Mouse (Mus musculus) intestine, embryonic 14.5 days (tissue): Measurements from ENCODE around the gene Fam210b. TPM values are rescaled to one million over a fixed set of nuclear protein-coding genes. Genes with fewer than 3 reads are reported as not detected.
"Not testable (repeated sequence)": the region's sequence is repeated elsewhere in the genome, so short reads cannot be mapped to it uniquely, and the experiment has no call there.

Source experiments
- ATAC-seq: fragments of 200-750 bp; cut with Nextera tagmentation; replicated peaks from 2 replicates; pipeline ENCODE4 v1.8.0; 2017; ENCODE audit warnings: low read depth, moderate number of reproducible peaks, moderate TSS enrichment, moderate library complexity; ENCODE audit not compliant: low FRiP score, low TSS enrichment
- DNase-seq: peaks from one replicate; pipeline ENCODE4 v3.0.0-alpha.2; 2018; ENCODE audit warnings: low spot score
- H3K27ac ChIP-seq: fragments of 300-500 bp; sonication (generic); 2 replicates; pipeline ENCODE4 v1.5.1; 2014; ENCODE audit warnings: low read depth, mild to moderate bottlenecking, control low read depth
- H3K27me3 ChIP-seq: fragments of 300-500 bp; sonication (generic); replicated peaks from 2 replicates; pipeline ENCODE4 v1.6.1; 2014; ENCODE audit warnings: low read length, control low read depth; ENCODE audit not compliant: control insufficient read depth, insufficient read depth
- H3K36me3 ChIP-seq: fragments of 300-500 bp; sonication (generic); 2 replicates; pipeline ENCODE4 v1.6.1; 2014; ENCODE audit warnings: low read length, control low read depth; ENCODE audit not compliant: control insufficient read depth, insufficient read depth
- H3K4me1 ChIP-seq: fragments of 300-500 bp; sonication (generic); replicated peaks from 2 replicates; pipeline ENCODE4 v1.6.1; 2014; ENCODE audit warnings: low read length, control low read depth, mixed read lengths; ENCODE audit not compliant: control insufficient read depth, insufficient read depth
- H3K4me2 ChIP-seq: fragments of 300-500 bp; sonication (generic); 2 replicates; pipeline ENCODE4 v1.6.1; 2014; ENCODE audit warnings: low read length
- H3K4me3 ChIP-seq: fragments of 300-500 bp; sonication (generic); 2 replicates; pipeline ENCODE4 v1.5.1; 2014; ENCODE audit warnings: low read depth, low read length, control low read depth, mixed read lengths
- H3K9ac ChIP-seq: fragments of 300-500 bp; sonication (generic); 2 replicates; pipeline ENCODE4 v1.6.1; 2014; ENCODE audit warnings: mild to moderate bottlenecking, low read length
- H3K9me3 ChIP-seq: fragments of 300-500 bp; sonication (generic); 2 replicates; pipeline ENCODE4 v1.6.1; 2016; ENCODE audit warnings: low read length, control low read depth; ENCODE audit not compliant: control insufficient read depth
- WGBS: fragments of 180-500 bp; shearing (Covaris S2); extraction: QIAGEN DNeasy Blood & Tissue Kit; methylation state at CpG from one replicate; pipeline ENCODE4 v1.1.7; 2014; 5-methylcytosine and 5-hydroxymethylcytosine counted together
- polyA plus RNA-seq: library from polyadenylated mRNA; unstranded; fragments of >200 nt; fragmentation: Nextera tagmentation; extraction: Ambion mirVana; gene quantifications from 2 replicates; pipeline ENCODE4 v1.2.1, GENCODE M21; 2014

Gene Fam210b
- 9.1 and 9.5 TPM in 2 replicates for polyA plus RNA-seq

- H3K27me3 ChIP-seq = no peaks in the 10 kb centered on the region
- DNase-seq = peak; percentile 95
- ATAC-seq = peak; percentile 96
- H3K9me3 ChIP-seq = no peaks in the 10 kb centered on the region
- H3K4me3 ChIP-seq = peak within 1 kb of the TSS; percentile 58
- H3K4me1 ChIP-seq = peaks cover 18% of the 10 kb centered on the region
- 1% methylated on average over 35 of the region's 35 CpGs for WGBS
- H3K9ac ChIP-seq = peak within 1 kb of the TSS; percentile 52
- peak within 1 kb of the TSS; percentile 97 for H3K4me2 ChIP-seq
- H3K27ac ChIP-seq = 0 out of 2 replicates have a peak within 1 kb of the TSS, but pooled peaks have one; percentile 27
- H3K36me3 ChIP-seq = no peaks in the 10 kb centered on the region
Observed at GRCm38 (mm10) chr2:172345258-172345738, at the start of gene Fam210b. Gene Fam210b, plus strand, starts transcription at chr2:172345565.

DNA sequence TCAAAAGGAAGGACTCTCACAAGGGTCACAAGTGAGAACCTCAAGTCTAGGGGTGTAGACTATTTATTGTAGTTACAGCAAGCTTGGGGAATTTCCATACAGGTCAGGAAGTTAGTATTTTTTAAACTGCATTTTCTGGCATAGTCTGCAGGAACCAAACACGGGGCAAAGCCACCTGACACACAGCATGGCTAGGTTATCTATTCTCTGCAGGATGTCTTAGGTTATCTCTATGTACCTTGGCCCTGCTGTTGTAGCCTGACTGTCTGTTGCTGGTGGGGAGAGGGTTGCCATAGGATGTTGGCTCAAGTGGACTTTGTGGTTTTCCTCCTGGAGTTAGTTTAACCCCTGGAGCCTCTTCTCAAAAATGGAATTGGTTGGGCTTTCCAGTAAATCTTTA, 47.3 kb upstream of the Fam210b start:
- WGBS = 38% methylated on average over 1 of the region's 1 CpGs
- no peak for ATAC-seq
- Histone ChIP-seq H3K4me1 (no peaks in the 10 kb centered on the region), H3K4me2 (no peak overlapping the region), H3K27me3 (no peaks in the 10 kb centered on the region), H3K36me3 (no peaks in the 10 kb centered on the region), H3K9ac (no peak overlapping the region), H3K27ac (no peak overlapping the region), H3K9me3 (no peaks in the 10 kb centered on the region), H3K4me3 (no peak overlapping the region)
- DNase-seq = no peak

DNA sequence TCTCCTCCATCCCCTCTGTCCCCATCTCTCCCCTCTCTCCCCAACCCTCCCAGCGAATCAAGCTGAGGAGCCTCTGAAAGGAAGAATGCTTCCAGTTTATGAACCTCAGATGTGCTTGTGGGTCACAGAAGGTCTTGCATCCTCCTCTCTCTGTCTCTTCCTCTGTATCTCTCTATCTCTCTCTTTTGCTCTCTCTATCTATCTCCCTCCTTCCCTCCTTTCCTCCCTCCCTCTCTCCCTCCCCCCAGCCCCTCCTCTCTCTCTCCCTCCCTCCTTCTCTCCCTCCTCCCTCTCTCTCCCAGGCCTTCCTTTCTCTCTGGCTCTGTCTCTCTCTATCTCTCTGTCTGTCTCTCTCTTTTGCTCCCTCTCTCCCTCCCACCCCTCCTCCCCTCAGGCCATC, 46.8 kb upstream of the Fam210b start:
- Histone ChIP-seq H3K9ac (no peak overlapping the region), H3K36me3 (no peaks in the 10 kb centered on the region), H3K27ac (no peak overlapping the region), H3K4me3 (no peak overlapping the region), H3K27me3 (no peaks in the 10 kb centered on the region), H3K9me3 (no peaks in the 10 kb centered on the region), H3K4me1 (no peaks in the 10 kb centered on the region), H3K4me2 (no peak overlapping the region)
- 69% methylated on average over 1 of the region's 1 CpGs for WGBS
- DNase-seq (no peak), ATAC-seq (no peak)

DNA sequence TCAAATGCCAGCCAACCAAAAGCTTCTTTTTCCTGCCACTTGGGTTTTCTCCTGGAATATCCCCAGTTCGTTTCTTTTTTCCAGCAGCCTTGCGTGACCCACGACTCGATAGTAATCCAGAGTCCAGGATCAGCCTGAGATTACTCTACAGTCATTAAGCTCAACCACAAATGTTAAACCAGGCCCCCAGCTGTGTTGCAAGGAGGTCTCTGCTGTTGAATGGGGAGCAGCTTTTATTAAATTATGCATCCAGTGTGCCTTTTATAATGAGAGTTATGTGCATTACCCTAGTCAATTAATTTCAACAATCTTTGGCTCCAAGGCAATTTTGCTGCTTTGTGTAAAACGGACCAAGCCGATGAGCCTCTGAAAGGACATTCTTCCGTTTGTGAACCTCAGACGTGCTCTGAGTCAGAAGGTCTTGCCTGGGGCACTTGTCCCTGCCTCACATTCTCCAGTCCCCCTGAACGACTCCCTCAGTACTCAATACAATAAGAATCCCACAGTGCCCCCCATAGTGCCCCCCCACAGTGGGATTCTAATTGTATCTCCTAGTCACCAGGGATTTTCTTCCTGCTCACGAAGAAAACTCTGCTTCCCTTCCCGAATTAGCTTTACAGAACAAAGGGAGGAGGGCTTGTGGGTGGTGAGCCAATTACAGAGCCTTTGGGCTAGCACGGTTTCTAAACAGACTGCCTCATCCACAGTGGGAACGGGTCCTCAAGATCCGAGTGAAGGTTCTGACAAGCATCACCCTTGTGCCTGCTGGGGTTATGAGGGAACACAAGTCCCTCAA, 46.0 kb upstream of the Fam210b start:
- 34% methylated on average over 14 of the region's 14 CpGs for WGBS
- H3K4me2 ChIP-seq = no peak overlapping the region

DNA sequence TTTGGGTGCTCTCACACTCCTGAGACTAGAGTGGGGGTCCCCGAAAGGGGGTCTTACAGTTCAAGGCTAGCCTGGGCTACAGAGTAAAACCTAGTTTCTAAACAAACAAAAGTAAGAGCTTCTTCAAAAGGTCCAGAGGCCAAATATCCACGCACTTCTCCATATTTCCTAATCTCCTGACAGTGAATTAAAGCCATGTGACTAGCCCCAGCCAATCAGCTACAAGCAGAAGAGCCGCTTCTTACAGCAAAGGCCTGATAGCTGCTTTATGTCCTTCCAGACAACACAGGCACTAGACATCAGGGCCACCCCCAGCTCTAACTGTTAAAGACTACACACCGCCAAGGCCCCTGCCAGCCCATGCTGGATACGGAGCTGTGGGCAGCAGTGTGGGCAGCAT, 43.0 kb upstream of the Fam210b start:
- no peak overlapping the region for H3K27ac ChIP-seq
- H3K27me3 ChIP-seq = no peaks in the 10 kb centered on the region
- H3K9me3 ChIP-seq = no peaks in the 10 kb centered on the region
- DNase-seq = no peak
- H3K4me2 ChIP-seq = no peak overlapping the region
- H3K4me3 ChIP-seq = no peak overlapping the region
- ATAC-seq = no peak
- no peaks in the 10 kb centered on the region for H3K36me3 ChIP-seq
- no peak overlapping the region for H3K9ac ChIP-seq
- no peaks in the 10 kb centered on the region for H3K4me1 ChIP-seq
- 89% methylated on average over 5 of the region's 5 CpGs for WGBS

More for the DNA sequence above, 46.0 kb upstream of the Fam210b start:
- no peaks in the 10 kb centered on the region for H3K4me1 ChIP-seq
- H3K9me3 ChIP-seq = no peaks in the 10 kb centered on the region
- no peak overlapping the region for H3K4me3 ChIP-seq
- H3K9ac ChIP-seq = no peak overlapping the region
- no peak for DNase-seq
- no peak for ATAC-seq
- no peak overlapping the region for H3K27ac ChIP-seq
- H3K36me3 ChIP-seq = no peaks in the 10 kb centered on the region
- H3K27me3 ChIP-seq = no peaks in the 10 kb centered on the region

- no peak for DNase-seq
- 72% methylated on average over 8 of the region's 8 CpGs for WGBS
Observed at GRCm38 (mm10) chr2:172304118-172304708, 41.2 kb upstream of the Fam210b start.

GRCm38 (mm10) chr2:172305546-172305945, 39.8 kb upstream of the Fam210b start:
- H3K4me1 ChIP-seq, H3K4me3 ChIP-seq, H3K36me3 ChIP-seq, H3K9me3 ChIP-seq, H3K27ac ChIP-seq, DNase-seq, H3K9ac ChIP-seq, ATAC-seq, H3K27me3 ChIP-seq, H3K4me2 ChIP-seq: not testable (repeated sequence)
- 74% methylated on average over 7 of the region's 7 CpGs for WGBS

More at GRCm38 (mm10) chr2:172304118-172304708, 41.2 kb upstream of the Fam210b start:
- no peak for ATAC-seq
- H3K9ac ChIP-seq = no peak overlapping the region
- no peaks in the 10 kb centered on the region for H3K36me3 ChIP-seq
- no peaks in the 10 kb centered on the region for H3K9me3 ChIP-seq
- no peak overlapping the region for H3K4me3 ChIP-seq
- H3K27me3 ChIP-seq = no peaks in the 10 kb centered on the region
- H3K4me2 ChIP-seq = no peak overlapping the region
- no peak overlapping the region for H3K27ac ChIP-seq
- no peaks in the 10 kb centered on the region for H3K4me1 ChIP-seq

GRCm38 (mm10) chr2:172306544-172306943, 38.8 kb upstream of the Fam210b start:
- H3K9me3 ChIP-seq = no peaks in the 10 kb centered on the region
- H3K27me3 ChIP-seq = no peaks in the 10 kb centered on the region
- H3K4me3 ChIP-seq = no peak overlapping the region
- no peaks in the 10 kb centered on the region for H3K36me3 ChIP-seq
- no peak overlapping the region for H3K4me2 ChIP-seq
- no peak overlapping the region for H3K27ac ChIP-seq
- H3K9ac ChIP-seq = no peak overlapping the region
- no peaks in the 10 kb centered on the region for H3K4me1 ChIP-seq
- WGBS = 56% methylated on average over 4 of the region's 4 CpGs
- ATAC-seq = no peak
- DNase-seq = no peak
